Mouse (Mus musculus) lung, postnatal 14 days (tissue): ENCODE results near the gene Fnbp1.

Source experiments
- DNase-seq: peaks from one replicate; pipeline ENCODE4 v3.0.0; 2021

Fnbp1 gene

GRCm38 (mm10) chr2:31147054-31147453 is 5.2 kb upstream of the Fnbp1 start:
- no peak for DNase-seq

- no peak for DNase-seq
Observed at GRCm38 (mm10) chr2:31144901-31145300, 3.1 kb upstream of the Fnbp1 start.

- DNase-seq: no peak
Observed at GRCm38 (mm10) chr2:31143768-31144695, 2.2 kb upstream of the Fnbp1 start.

GRCm38 (mm10) chr2:31143326-31143725 is 1.5 kb upstream of the Fnbp1 start:
- no peak for DNase-seq

- no peak for DNase-seq
Observed at GRCm38 (mm10) chr2:31142505-31142904, 697 bp upstream of the Fnbp1 start.

GRCm38 (mm10) chr2:31141074-31141866 is 538 bp downstream of the Fnbp1 start:
- DNase-seq: no peak

GRCm38 (mm10) chr2:31140772-31141073 is 1.1 kb downstream of the Fnbp1 start:
- DNase-seq: no peak

GRCm38 (mm10) chr2:31139991-31140771 is 1.6 kb downstream of the Fnbp1 start:
- DNase-seq: no peak

- no peak for DNase-seq
Observed at GRCm38 (mm10) chr2:31139174-31139632, 2.6 kb downstream of the Fnbp1 start.

GRCm38 (mm10) chr2:31137018-31137590 is 4.7 kb downstream of the Fnbp1 start:
- DNase-seq: no peak

GRCm38 (mm10) chr2:31136338-31136737 is 5.5 kb downstream of the Fnbp1 start:
- DNase-seq: no peak

GRCm38 (mm10) chr2:31135512-31135931 is 6.3 kb downstream of the Fnbp1 start:
- DNase-seq: no peak

- no peak for DNase-seq
Observed at GRCm38 (mm10) chr2:31133981-31134380, 7.8 kb downstream of the Fnbp1 start.

GRCm38 (mm10) chr2:31132682-31133081 is 9.1 kb downstream of the Fnbp1 start:
- no peak for DNase-seq

GRCm38 (mm10) chr2:31130815-31131299 is 11.0 kb downstream of the Fnbp1 start:
- no peak for DNase-seq

GRCm38 (mm10) chr2:31129742-31130518 is 11.9 kb downstream of the Fnbp1 start:
- DNase-seq: no peak

- DNase-seq: peak; percentile 51
Observed at GRCm38 (mm10) chr2:31127899-31128298, 13.9 kb downstream of the Fnbp1 start.

GRCm38 (mm10) chr2:31127219-31127618 is 14.6 kb downstream of the Fnbp1 start:
- DNase-seq: no peak

- DNase-seq: no peak
Observed at GRCm38 (mm10) chr2:31126048-31126447, 15.8 kb downstream of the Fnbp1 start.

- no peak for DNase-seq
Observed at GRCm38 (mm10) chr2:31125156-31125555, 16.7 kb downstream of the Fnbp1 start.

GRCm38 (mm10) chr2:31124694-31125093 is 17.1 kb downstream of the Fnbp1 start:
- no peak for DNase-seq

- DNase-seq: no peak
Observed at GRCm38 (mm10) chr2:31123493-31123892, 18.3 kb downstream of the Fnbp1 start.
